Mouse (Mus musculus) layer of hippocampus, adult 9-10 months (tissue): ENCODE measurements around the gene Ppp1cb.
"Not testable (repeated sequence)": the region's sequence is repeated elsewhere in the genome, so short reads cannot be mapped to it uniquely, and the experiment has no call there.

Source experiments
- DNase-seq: peaks from one replicate; pipeline ENCODE4 v3.0.0; 2022; ENCODE audit warnings: low spot score

The Ppp1cb gene

GRCm38 (mm10) chr5:32458408-32459143, at the start of gene Ppp1cb:
Gene Ppp1cb (plus strand): TSS chr5:32458843.
- DNase-seq: peak; percentile 85

- DNase-seq: no peak
Measured at GRCm38 (mm10) chr5:32409747-32410146, 48.9 kb upstream of the Ppp1cb start.

DNA sequence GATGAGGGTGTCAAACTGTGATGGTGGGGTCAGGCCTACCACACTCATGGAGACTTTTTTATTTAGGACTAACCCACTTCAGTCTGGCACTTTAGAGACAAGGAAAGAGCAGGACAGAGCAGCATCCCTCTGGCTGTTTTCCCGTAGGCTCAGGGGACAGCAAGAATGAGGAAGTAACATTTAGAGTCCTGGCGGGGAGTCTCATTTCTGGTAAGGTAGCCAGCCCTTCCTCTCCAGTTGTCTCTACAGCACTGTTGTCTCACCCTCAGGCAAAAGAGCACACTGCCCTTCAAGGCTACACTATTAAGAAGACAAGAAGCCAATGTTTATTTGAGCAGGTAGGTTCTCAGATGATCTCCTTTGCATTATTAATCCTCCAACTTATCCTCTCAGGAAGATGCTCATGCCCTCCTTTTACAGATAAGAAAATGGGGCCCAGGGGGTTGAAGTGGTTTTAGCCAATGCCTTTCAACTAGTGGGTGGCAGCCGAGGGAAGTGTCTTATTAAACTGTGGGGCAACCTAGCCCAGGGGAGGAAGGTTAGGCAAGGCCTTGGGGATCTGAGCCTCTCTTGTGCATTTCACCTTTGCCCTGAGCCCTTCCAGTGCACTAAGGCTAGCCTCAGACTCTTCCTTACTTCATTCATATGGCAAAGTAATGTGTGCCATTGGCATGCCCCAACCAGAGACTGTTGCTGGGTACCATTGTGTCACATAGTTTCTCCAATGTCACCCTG, 47.5 kb upstream of the Ppp1cb start:
- DNase-seq: no peak

DNA sequence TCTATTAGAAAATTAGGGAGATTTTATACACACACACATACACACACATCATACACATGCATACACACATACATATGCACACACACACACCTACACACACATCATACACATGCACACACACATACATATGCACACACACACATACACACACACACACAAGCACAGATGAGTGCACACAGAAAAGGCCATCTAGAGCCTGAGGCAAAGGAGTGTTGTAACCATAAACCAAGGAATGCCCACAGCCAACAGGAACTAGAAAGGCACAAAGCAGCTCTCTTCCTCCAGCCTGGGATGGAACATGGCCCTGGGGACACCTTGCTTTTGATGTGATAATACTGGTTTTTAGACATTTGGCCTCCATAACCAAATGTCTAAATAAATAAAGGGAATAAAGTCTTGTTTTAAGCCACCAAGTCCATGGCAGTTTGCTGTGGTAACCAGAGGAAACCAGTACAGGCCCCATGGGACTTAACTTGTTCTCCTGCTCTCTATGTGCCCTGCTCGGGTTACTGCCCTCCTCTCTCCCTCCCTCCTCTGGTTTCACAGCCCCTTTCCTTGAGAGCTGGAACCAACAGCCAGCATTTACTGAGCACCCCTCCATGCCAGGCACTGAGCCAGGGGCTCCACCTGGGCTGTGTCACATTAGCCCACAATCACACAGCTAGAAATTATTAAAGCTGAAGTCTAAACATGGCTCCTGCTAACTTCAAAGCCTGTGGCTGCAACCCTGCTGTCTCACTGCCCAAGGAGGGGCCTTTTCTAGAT, 46.3 kb upstream of the Ppp1cb start:
- DNase-seq: no peak

- DNase-seq: no peak
Measured at GRCm38 (mm10) chr5:32413083-32413482, 45.6 kb upstream of the Ppp1cb start.

DNA sequence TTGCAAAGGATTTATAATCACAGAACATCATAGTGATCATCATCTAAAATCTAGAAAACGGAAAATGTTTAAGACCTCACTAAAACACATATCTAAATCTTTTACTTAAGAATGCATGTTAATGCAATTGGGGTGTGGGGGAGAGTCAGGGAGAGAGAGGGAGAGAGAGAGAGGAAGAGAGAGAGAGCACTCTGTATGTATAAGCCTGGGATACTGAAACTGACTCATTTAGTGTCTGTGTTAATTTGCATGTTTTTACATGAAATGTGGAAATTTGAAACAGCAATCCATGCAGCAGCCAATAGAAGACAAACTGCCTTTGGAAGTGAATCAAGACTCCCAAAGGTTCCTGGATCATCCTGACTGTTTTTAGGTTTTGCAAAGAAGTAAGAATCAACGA, 45.1 kb upstream of the Ppp1cb start:
- DNase-seq: no peak

DNA sequence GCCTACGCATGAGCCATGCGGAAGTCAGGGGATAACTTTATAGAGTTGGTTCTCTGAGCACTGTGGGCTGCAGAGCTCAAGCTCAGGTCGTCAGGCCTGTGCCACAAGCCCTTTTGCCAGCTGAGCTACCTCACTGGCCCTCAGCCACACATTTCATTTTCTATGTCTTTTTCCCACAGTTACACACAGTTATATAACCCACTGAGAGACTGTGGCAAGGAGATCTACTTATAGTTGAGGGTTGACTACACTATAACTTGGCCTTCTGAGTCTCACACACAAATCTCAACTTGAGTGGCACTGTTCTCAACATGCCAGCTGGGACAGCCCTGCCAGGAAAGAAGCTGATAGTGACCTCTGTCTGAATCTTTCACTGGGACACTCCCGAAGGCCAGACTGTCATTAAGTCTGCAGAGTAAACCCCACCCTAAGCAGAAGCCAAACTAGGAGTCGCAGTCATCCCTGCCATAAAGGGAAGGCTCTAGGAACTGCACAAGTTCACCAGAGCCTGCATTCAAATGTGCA, 44.1 kb upstream of the Ppp1cb start:
- DNase-seq: no peak

GRCm38 (mm10) chr5:32415554-32415953, 43.1 kb upstream of the Ppp1cb start:
- no peak for DNase-seq

- DNase-seq: no peak
Measured at GRCm38 (mm10) chr5:32416881-32417280, 41.8 kb upstream of the Ppp1cb start.

GRCm38 (mm10) chr5:32422081-32422589, 36.5 kb upstream of the Ppp1cb start:
- no peak for DNase-seq

DNA sequence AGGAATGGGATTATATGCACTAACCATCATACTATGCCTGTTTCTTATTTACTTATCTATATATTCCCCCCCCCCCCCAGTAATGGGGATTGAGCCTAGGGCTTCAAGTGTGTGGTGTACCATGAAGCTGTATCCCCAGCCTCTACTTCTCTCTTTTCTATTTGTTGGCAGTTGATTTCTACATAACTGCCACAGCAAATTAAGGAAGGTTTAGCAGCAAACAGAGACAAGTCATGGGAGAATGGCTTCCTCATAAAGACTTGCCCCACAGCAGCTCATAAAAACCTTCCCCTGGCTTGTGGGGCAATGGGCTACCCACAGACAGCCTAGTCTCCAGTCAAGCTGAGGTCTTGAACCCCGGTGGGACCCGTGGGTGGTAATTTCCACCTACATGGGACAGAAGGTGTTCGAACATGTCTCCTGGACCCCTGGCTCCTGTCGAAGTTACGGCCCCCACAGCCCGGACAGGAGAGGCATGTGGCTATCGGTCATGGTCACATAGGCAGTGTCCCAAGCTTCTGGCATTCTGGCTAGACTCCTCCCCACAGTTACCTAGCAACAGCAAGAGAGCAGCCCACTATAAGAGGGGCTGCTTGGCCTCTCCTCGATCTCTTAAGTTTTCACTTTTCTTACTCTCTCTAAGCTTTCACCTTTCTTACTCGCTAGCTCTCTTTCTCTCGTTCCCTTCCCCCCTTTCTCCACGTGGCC, 35.1 kb upstream of the Ppp1cb start:
- no peak for DNase-seq

- no peak for DNase-seq
Measured at GRCm38 (mm10) chr5:32424464-32424863, 34.2 kb upstream of the Ppp1cb start.

DNA sequence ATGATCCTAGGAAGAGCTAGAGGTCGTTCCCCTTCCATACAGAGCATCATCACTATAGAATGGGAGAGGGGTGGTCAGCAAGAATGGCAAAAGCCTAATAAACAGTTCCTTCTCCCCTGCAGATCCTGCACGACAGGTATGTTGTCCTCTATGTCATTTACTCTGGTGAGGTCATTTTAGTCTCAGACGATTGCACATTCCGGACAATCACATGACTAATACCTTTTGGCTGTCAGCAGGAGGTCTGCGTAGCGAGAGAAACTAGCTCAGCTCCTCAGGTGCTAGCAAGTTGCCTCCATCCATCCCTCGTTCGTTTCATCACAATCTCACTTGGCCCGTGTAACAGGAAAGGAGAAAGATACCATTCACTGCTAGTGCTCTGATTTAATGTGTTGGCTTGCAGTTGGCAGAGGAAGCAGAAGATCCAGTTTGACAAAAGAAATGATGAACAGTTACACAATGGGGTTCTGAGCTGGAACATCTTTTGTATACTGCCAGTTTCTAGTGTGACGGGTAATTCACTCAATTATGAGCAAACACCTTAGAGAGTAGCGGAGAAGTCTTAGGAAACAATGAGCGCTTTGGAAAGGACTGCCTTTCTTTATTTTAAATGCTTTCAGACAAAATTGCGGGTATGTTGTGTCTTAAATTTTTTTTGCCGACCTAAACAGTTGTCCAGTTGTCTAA, 33.0 kb upstream of the Ppp1cb start:
- DNase-seq: no peak

GRCm38 (mm10) chr5:32430399-32430798, 28.2 kb upstream of the Ppp1cb start:
- no peak for DNase-seq

GRCm38 (mm10) chr5:32434346-32434745, 24.3 kb upstream of the Ppp1cb start:
- not testable (repeated sequence) for DNase-seq

- no peak for DNase-seq
Measured at GRCm38 (mm10) chr5:32435612-32436011, 23.0 kb upstream of the Ppp1cb start.

GRCm38 (mm10) chr5:32437901-32438563, 20.6 kb upstream of the Ppp1cb start:
- no peak for DNase-seq

DNA sequence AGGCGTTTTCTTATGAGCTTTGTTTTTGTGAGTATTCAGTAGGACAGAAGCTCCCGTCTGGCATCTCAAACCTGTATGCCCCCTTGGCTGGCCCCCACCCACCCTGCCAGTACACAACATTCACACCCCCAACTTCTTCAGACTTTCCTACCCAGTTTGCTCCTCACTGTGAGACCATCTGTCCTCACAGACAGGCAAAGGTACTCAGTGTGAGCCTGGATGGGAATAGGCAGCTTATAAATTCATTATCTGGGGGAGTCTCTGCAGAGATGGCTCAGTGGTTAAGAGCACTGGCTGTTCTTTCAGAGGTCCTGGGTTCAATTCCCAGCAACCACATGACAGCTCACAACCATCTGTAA, 20.1 kb upstream of the Ppp1cb start:
- DNase-seq: no peak

DNA sequence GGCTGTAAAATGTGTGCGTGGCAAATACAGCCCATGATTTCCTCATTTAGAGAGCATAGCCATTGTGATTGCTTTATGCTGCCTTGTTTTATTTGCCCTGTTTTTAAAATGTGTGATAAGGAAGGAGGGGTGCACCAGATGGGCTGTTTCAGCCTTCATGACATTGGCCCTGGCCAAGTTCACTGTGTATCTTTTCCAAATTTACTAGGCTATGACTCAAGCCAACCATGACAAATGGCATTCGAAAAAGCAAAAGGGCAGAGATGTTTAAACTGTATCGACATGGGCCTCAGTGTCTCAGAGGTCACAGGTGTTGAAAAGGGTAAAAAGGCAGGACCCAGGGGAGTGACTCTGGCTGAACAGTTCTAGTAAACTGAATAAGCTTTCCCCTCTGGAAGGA, 17.3 kb upstream of the Ppp1cb start:
- no peak for DNase-seq

GRCm38 (mm10) chr5:32441992-32442575, 16.6 kb upstream of the Ppp1cb start:
- no peak for DNase-seq
